In genomic region chr13:23743963-23744362, GRCm38 (mm10) we compare ENCODE assay signal across 9 mouse cellular contexts. TPM values are rescaled to one million over a fixed set of nuclear protein-coding genes. Genes with fewer than 3 reads are reported as not detected.
DNase-seq lines count a peak whose midpoint lies in the region; ATAC-seq and TF ChIP-seq lines count a peak whose summit lies in the region.
"Had no signal": no experiment of that assay in that cellular context is flagged by ENCODE, and none has a peak within 500 bp of the region (broad histone marks: within the 10 kb centered on the region; RNA-seq: fewer than 3 reads in every experiment).

No protein-coding gene starts in this region.

- H3K27me3 ChIP-seq in heart, embryonic 10.5 days (ENCODE audit: insufficient read depth, poor library complexity, severe bottlenecking): no peaks in the 10 kb centered on the region
- no peaks in the 10 kb centered on the region for H3K27me3 ChIP-seq in heart, adult 2 months (ENCODE audit: control insufficient read depth, insufficient read depth, low read length)
- no peaks in the 10 kb centered on the region for H3K27me3 ChIP-seq in thymus, adult 2 months (ENCODE audit: control insufficient read depth, insufficient read depth, low read length)
- H3K27me3 ChIP-seq in limb, embryonic 10.5 days (ENCODE audit: low read depth, poor library complexity, severe bottlenecking): no peaks in the 10 kb centered on the region

- TF ChIP-seq EP300 in heart, adult 2 months (IDR thresholded peaks at IDR 0.05; ENCODE audit: insufficient read depth, low read depth, low read length): no peak

- H3K4me1 ChIP-seq in heart, embryonic 10.5 days: peaks cover 20% of the 10 kb centered on the region
- peaks cover 4% of the 10 kb centered on the region for H3K4me1 ChIP-seq in heart, adult 2 months (ENCODE audit: control insufficient read depth, insufficient read depth, low read length)
- peaks cover 4% of the 10 kb centered on the region for H3K4me1 ChIP-seq in thymus, adult 2 months (replicated peaks; ENCODE audit: control insufficient read depth, insufficient read depth, low read length)
- H3K4me1 ChIP-seq in limb, embryonic 10.5 days: peaks cover 31% of the 10 kb centered on the region

- TF ChIP-seq CTCF in heart, adult 2 months (IDR thresholded peaks at IDR 0.05): no peak
- no peak for TF ChIP-seq CTCF in thymus, adult 2 months (IDR thresholded peaks at IDR 0.05; ENCODE audit: borderline replicate concordance, control insufficient read depth, extremely low read depth, insufficient read depth, low read length, poor library complexity)

- H3K27ac ChIP-seq in heart, embryonic 10.5 days: peak overlapping the region; percentile 98; the same call in 1 of the 2 replicates
- no peak overlapping the region for H3K27ac ChIP-seq in heart, adult 2 months
- peak overlapping the region; percentile 29; the same call in 1 of the 2 replicates for H3K27ac ChIP-seq in thymus, adult 2 months (ENCODE audit: control insufficient read depth, insufficient read depth, low read length)
- H3K27ac ChIP-seq in limb, embryonic 10.5 days: peak overlapping the region; percentile 98

- peak overlapping the region; percentile 60 for H3K4me3 ChIP-seq in heart, embryonic 10.5 days
- H3K4me3 ChIP-seq in heart, adult 2 months: no peak overlapping the region
- no peak overlapping the region for H3K4me3 ChIP-seq in thymus, adult 2 months (ENCODE audit: control insufficient read depth, insufficient read depth, low read length)
- H3K4me3 ChIP-seq in limb, embryonic 10.5 days: peak overlapping the region; percentile 59

- H3K79me2 ChIP-seq in heart, adult 2 months (replicated peaks; ENCODE audit: control insufficient read depth, insufficient read depth, low read length): no peaks in the 10 kb centered on the region

- no peak overlapping the region for H3K9ac ChIP-seq in heart, adult 2 months (ENCODE audit: low read depth, low read length)

- TF ChIP-seq POLR2A in heart, adult 2 months (IDR thresholded peaks at IDR 0.05; ENCODE audit: insufficient read depth, low read depth, low read length): no peak
- TF ChIP-seq POLR2A in thymus, adult 2 months (IDR thresholded peaks at IDR 0.05; ENCODE audit: control insufficient read depth, extremely low read depth, insufficient read depth, low read length, poor library complexity): no peak

- no peaks in the 10 kb centered on the region for H3K36me3 ChIP-seq in heart, embryonic 10.5 days
- H3K36me3 ChIP-seq in heart, adult 2 months (ENCODE audit: control insufficient read depth, insufficient read depth, low read length): peaks cover 13% of the 10 kb centered on the region
- H3K36me3 ChIP-seq in thymus, adult 2 months (ENCODE audit: control insufficient read depth, insufficient read depth, low read length): no peaks in the 10 kb centered on the region
- H3K36me3 ChIP-seq in limb, embryonic 10.5 days: no peaks in the 10 kb centered on the region

- 44% methylated on average over 4 of the region's 4 CpGs for WGBS in heart, embryonic 10.5 days
- 56% methylated on average over 4 of the region's 4 CpGs for WGBS in heart, adult 2 months
- 81% methylated on average over 4 of the region's 4 CpGs for WGBS in thymus, adult 2 months
- 53% methylated on average over 4 of the region's 4 CpGs for WGBS in limb, embryonic 10.5 days

- no peak for DNase-seq in heart, embryonic 10.5 days (ENCODE audit: low spot score)
- no peak for DNase-seq in heart, adult 2 months
- no peak for DNase-seq in thymus, adult 2 months
- no peak for DNase-seq in thymus, postnatal 36 days
- no peak for DNase-seq in limb, embryonic 10.5 days (ENCODE audit: low spot score)
- DNase-seq in cerebellum, adult 11 months: no peak
- DNase-seq in gastrocnemius, postnatal 14 days: no peak
- DNase-seq: lung, postnatal 14 days had no signal

- ATAC-seq in CD4-positive, CD25-positive, alpha-beta regulatory T cell, adult 4 months: no peak

- intact Hi-C loops in heart, adult 2 months (cut with DNase I): loop anchor here (5.0 kb wide), 2 partner anchors 162 to 212 kb away; partner anchors contain the start of genes Hist1h2af, Hist1h4d and Hist1h4h
- intact Hi-C loops in gastrocnemius, postnatal 14 days (cut with DNase I; ENCODE audit: low total_unique reads): no loop called here

- H3K9me3 ChIP-seq in heart, embryonic 10.5 days: no peaks in the 10 kb centered on the region
- H3K9me3 ChIP-seq in limb, embryonic 10.5 days (replicated peaks): no peaks in the 10 kb centered on the region

RNA-seq across cellular contexts. Expression of gene Hist1h3c, which starts 1.4 kb away (rescaled TPM):
- 4.2 and 4.4 TPM in 2 replicates for polyA plus RNA-seq in heart, embryonic 10.5 days (2016; fragmentation: Nextera tagmentation; extraction: Ambion mirVana)
- 1 to 10 TPM in 1 of 2 experiments, not detected in 1; 2.5 TPM for total RNA-seq in heart, adult 2 months (2021)
- polyA plus RNA-seq in heart, adult 2 months (2012; rRNA removed): 0.64 TPM in 1 of 2 replicates, not detected in the other
- 377 and 602 TPM in 2 replicates for polyA plus RNA-seq in thymus, adult 2 months (2012; rRNA removed)
- polyA plus RNA-seq in limb, embryonic 10.5 days (2016; fragmentation: Nextera tagmentation; extraction: Ambion mirVana): 9.6 TPM in 2 replicates
- 10 to 100 TPM; 31.6 to 33.2 TPM for total RNA-seq in gastrocnemius, postnatal 14 days (2021)
- 1 to 10 TPM in 1 of 2 experiments, not detected in 1; 1.3 TPM for polyA plus RNA-seq in CD4-positive, CD25-positive, alpha-beta regulatory T cell, adult 4 months (2017; shearing (Covaris generic))

RNA-seq across cellular contexts. Expression of gene Hist1h2bb, which starts 2.6 kb away (rescaled TPM):
- 1.4 and 2.9 TPM in 2 replicates for polyA plus RNA-seq in heart, embryonic 10.5 days (2016; fragmentation: Nextera tagmentation; extraction: Ambion mirVana)
- 1 to 10 TPM; 3.2 to 4.9 TPM for total RNA-seq in heart, adult 2 months (2021)
- polyA plus RNA-seq in heart, adult 2 months (2012; rRNA removed): 0.47 and 0.76 TPM in 2 replicates
- 160 and 224 TPM in 2 replicates for polyA plus RNA-seq in thymus, adult 2 months (2012; rRNA removed)
- polyA plus RNA-seq in limb, embryonic 10.5 days (2016; fragmentation: Nextera tagmentation; extraction: Ambion mirVana): 3.5 and 3.7 TPM in 2 replicates
- 10 to 100 TPM; 42.8 to 44.6 TPM for total RNA-seq in gastrocnemius, postnatal 14 days (2021)
- 1 to 10 TPM in 1 of 2 experiments, not detected in 1; 2.9 TPM for polyA plus RNA-seq in CD4-positive, CD25-positive, alpha-beta regulatory T cell, adult 4 months (2017; shearing (Covaris generic))

RNA-seq across cellular contexts. Expression of gene Hist1h1c, which starts 5.4 kb away (rescaled TPM):
- polyA plus RNA-seq in heart, embryonic 10.5 days (2016; fragmentation: Nextera tagmentation; extraction: Ambion mirVana): 17.2 TPM in 2 replicates
- 100 to 1,000 TPM; 147 to 185 TPM for total RNA-seq in heart, adult 2 months (2021)
- polyA plus RNA-seq in heart, adult 2 months (2012; rRNA removed): 55.5 and 80.0 TPM in 2 replicates
- 40.9 and 48.1 TPM in 2 replicates for polyA plus RNA-seq in thymus, adult 2 months (2012; rRNA removed)
- 8.6 and 11.8 TPM in 2 replicates for polyA plus RNA-seq in limb, embryonic 10.5 days (2016; fragmentation: Nextera tagmentation; extraction: Ambion mirVana)
- total RNA-seq in gastrocnemius, postnatal 14 days (2021): 100 to 1,000 TPM; 258 to 269 TPM
- polyA plus RNA-seq in CD4-positive, CD25-positive, alpha-beta regulatory T cell, adult 4 months (2017; shearing (Covaris generic)): 10 to 100 TPM in 1 of 2 experiments, 1 to 10 TPM in 1; 8.9 to 10.5 TPM

RNA-seq across cellular contexts. Expression of gene Hist1h2ab, which starts 7.0 kb away (rescaled TPM):
- 16.1 and 23.3 TPM in 2 replicates for polyA plus RNA-seq in heart, embryonic 10.5 days (2016; fragmentation: Nextera tagmentation; extraction: Ambion mirVana)
- total RNA-seq in heart, adult 2 months (2021): 1 to 10 TPM; 4.4 to 6.7 TPM
- polyA plus RNA-seq in heart, adult 2 months (2012; rRNA removed): 0.51 TPM in 1 of 2 replicates, not detected in the other
- 258 and 455 TPM in 2 replicates for polyA plus RNA-seq in thymus, adult 2 months (2012; rRNA removed)
- polyA plus RNA-seq in limb, embryonic 10.5 days (2016; fragmentation: Nextera tagmentation; extraction: Ambion mirVana): 55.9 and 60.6 TPM in 2 replicates
- 10 to 100 TPM; 67.6 to 81.2 TPM for total RNA-seq in gastrocnemius, postnatal 14 days (2021)
- 1 to 10 TPM; 2.8 to 8.2 TPM for polyA plus RNA-seq in CD4-positive, CD25-positive, alpha-beta regulatory T cell, adult 4 months (2017; shearing (Covaris generic))

RNA-seq across cellular contexts. Expression of gene Hist1h3b, which starts 8.1 kb away (rescaled TPM):
- polyA plus RNA-seq in heart, embryonic 10.5 days (2016; fragmentation: Nextera tagmentation; extraction: Ambion mirVana): 2.6 and 3.2 TPM in 2 replicates
- 1 to 10 TPM; 6.4 to 8.0 TPM for total RNA-seq in heart, adult 2 months (2021)
- 1.7 TPM in 1 of 2 replicates, not detected in the other for polyA plus RNA-seq in heart, adult 2 months (2012; rRNA removed)
- 529 and 561 TPM in 2 replicates for polyA plus RNA-seq in thymus, adult 2 months (2012; rRNA removed)
- 6.3 and 9.7 TPM in 2 replicates for polyA plus RNA-seq in limb, embryonic 10.5 days (2016; fragmentation: Nextera tagmentation; extraction: Ambion mirVana)
- total RNA-seq in gastrocnemius, postnatal 14 days (2021): 10 to 100 TPM; 86.8 to 91.4 TPM
- polyA plus RNA-seq in CD4-positive, CD25-positive, alpha-beta regulatory T cell, adult 4 months (2017; shearing (Covaris generic)): not detected

Comparison
In these comparisons a context has a peak if more than half of its experiments do, and no peak if none do; other contexts are left out.
1. H3K4me3 ChIP-seq: peak in heart, embryonic 10.5 days (single experiment) and limb, embryonic 10.5 days (single experiment); none in heart, adult 2 months (single experiment) and thymus, adult 2 months (single experiment).
2. RNA of gene Hist1h3c, which starts 1.4 kb away (polyA plus RNA-seq): 377 to 602 TPM in thymus, adult 2 months; 9.6 TPM in limb, embryonic 10.5 days, 4.2 to 4.4 TPM in heart, embryonic 10.5 days, 1.3 TPM in CD4-positive, CD25-positive, alpha-beta regulatory T cell, adult 4 months and 0.64 TPM in heart, adult 2 months; every median in the first group is over 10 times any median in the second.
3. RNA of gene Hist1h2bb, which starts 2.6 kb away (polyA plus RNA-seq): 160 to 224 TPM in thymus, adult 2 months; 3.5 to 3.7 TPM in limb, embryonic 10.5 days, 2.9 TPM in CD4-positive, CD25-positive, alpha-beta regulatory T cell, adult 4 months, 1.4 to 2.9 TPM in heart, embryonic 10.5 days and 0.47 to 0.76 TPM in heart, adult 2 months; every median in the first group is over 10 times any median in the second.